Mouse (Mus musculus) testis, postnatal 10 days (tissue): Measurements from ENCODE around the gene Hip1r.

ENCODE experiments used
- DNase-seq: peaks from one replicate; pipeline ENCODE4 v3.0.0; 2021; ENCODE audit warnings: low spot score

The Hip1r gene

GRCm38 (mm10) chr5:124016291-124016821, 42.9 kb downstream of the Hip1r start:
- no peak for DNase-seq

- DNase-seq = no peak
These were observed 44.5 kb downstream of the Hip1r start for GRCm38 (mm10) chr5:124017941-124018340.

DNA sequence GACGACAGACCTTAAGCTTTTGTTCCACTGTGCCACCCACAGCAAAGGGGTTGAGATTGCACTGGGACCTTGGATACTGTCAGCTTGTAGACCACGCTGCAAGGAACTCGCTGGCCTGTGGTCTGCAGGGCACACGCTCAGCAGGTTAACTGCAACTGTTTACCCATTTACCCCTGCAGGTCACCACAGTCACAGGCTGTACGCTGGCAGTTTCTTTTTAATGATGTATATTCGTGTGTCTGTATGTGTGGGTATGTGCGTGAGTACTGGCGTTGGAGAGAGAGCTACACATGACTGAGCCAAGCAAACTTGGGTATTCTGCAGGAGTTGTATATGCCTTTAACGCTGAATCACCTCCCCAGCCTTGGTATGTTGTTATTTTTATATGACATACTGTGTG, 45.2 kb downstream of the Hip1r start:
- no peak for DNase-seq

DNA sequence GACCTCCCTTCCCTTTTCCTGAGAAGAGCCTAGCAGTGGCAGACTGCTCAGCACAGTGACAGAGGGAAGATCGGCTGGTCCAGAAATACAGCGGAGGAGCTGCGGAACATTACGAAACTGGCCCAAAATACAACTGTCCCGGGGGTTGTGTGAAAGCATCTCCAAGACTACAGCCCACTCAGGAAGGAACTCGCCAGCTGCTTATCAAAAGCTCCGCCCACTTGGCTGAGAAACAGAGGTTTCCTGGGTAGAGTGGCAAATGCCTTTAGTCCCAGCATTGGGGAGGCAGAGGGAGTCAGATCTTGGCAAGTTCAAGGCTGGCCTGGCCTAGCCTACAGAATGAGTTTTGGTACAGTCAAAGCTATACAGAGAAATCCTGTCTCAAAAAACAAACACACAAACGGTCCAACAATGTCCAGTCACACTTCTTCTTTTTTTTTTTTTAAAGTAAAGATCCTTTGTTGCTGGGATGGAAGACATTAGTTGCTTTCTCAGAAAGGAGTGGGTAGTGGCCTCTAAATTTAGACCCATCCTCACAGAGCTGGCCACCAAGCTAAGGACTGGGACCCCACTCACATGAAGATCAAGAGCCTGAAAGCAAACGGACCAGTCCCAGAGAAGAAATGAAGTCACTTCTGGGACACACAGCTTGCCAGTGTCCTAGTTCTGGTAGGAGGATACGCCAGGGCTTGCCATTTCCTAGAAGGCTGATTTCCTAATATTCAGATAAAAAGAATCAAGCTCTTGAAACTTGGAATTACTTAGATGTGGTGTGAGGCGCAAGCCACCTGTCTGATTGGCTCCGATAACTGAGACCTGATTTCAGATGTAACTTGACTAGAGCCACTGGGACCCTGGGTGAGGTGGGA, 46.2 kb downstream of the Hip1r start:
- DNase-seq = peak; percentile 78

DNA sequence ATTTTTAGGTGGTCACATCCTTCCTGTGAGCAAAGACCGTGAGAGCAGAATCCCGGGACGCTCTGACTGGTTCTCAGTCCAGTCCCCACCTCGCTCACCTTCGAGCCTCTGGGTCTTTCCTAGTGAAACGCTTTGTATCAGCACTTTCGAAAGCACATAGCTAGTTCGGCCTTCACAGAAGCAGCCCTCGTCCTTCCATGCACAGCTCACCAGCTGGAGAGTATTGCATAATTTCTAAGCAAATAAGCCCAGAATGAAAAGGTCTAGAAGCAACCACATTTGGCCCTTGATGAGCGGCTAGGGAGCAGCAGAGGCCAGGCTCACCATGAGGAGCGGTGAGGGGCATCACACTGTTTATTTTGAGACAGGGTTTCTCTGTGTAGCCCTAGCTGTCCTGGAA, 47.7 kb downstream of the Hip1r start:
- DNase-seq = no peak

GRCm38 (mm10) chr5:124021701-124022100, 48.3 kb downstream of the Hip1r start:
- no peak for DNase-seq

DNA sequence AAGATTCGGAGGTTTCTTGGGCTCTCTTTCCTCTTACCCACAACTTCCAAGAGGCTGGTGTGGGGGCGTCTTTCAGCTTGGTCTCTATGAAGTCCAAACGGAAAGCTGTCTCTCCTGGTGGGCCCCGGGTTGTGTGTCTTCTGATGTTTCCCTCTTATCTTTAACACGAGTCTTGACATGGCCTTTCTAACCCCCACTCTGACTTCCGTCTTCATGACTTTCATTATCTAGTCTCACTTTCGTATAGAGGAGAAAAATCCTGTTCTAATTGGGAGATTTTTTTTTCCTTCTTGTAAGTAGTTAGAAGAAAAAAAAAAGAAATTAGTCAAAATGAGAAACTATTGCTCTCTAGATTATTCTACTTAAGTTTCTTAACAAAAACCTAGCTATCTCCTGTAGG, 48.9 kb downstream of the Hip1r start:
- no peak for DNase-seq

- no peak for DNase-seq
These were observed 51.2 kb downstream of the Hip1r start for GRCm38 (mm10) chr5:124024677-124025076.

DNA sequence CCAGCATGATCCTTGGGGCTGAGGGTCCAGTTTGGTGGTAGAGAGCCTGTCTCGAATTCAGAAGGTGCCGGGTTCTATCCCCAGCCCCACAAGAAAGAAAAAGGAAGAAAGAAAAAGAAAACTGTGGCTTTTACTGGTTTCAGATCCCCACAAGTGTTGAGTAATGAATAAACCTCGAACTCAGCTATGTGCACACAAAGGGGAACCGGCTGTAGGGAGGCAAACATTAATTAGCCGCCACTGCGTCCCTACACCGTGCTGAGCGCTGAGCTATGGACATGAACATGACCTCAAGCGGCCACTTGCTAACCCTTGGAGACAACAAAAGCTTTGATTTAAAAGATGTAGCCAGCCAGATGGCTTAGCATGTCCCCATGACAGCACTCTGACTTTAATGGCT, 51.7 kb downstream of the Hip1r start:
- no peak for DNase-seq

DNA sequence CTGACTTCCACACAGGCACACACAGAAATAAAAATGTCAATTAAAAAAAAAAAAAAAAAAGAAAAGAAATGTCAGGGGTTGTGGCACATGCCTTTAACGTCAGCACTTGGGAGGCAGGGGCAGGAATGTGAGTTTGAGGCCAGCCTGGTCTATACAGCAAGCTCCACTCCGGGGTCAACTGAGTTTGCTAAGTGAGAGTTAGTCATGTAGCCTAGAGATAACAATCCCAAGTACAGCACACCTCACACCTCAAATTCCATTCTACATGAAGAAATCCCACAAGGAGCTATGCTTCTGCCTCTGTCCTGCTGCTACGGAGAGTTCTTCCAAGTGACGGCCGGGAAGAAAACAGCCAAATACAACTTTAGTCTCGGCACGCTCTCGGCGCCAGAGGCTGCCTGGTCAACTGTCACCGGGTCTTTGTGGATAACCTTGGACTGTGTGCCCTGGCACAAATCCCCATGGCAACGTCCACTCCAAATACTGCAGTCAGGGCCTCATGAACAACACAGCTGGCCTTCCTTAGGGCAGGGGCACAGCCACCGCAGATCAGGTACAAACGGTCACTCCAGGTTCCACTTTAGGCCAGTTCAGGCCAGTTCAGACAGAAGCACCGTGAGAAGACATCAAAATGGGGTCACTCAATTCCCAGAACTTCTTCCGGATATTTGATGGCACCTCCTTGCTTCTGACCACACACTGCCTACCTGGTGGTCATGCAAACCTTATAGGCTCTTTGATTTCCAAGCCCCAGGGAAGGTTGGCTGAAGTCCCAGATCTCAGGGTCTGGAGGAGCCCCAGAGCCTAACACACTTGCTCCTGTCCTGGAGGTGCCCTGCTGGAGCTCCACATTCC, 52.4 kb downstream of the Hip1r start:
- DNase-seq = no peak

DNA sequence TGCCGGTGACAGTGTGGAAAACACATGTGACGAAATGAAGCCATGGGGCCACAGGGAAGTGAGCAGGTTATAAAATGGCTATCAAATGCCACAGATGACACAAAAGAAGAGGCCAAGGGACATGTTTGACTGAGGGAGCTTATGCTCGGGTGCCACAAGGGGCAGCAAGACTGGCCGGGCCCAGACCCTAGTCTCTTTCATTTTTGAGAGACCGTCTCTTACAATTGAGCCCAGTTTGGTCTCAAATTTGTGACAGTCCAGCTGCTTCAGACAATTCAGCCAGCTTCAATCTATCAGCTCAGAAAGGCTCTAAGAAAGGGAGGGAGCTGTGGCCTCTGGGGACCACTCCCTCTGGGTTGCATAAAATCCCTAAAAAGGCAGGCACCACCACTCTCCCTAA, 53.1 kb downstream of the Hip1r start:
- DNase-seq = no peak

- DNase-seq = no peak
These were observed 54.5 kb downstream of the Hip1r start for GRCm38 (mm10) chr5:124027702-124028470.

DNA sequence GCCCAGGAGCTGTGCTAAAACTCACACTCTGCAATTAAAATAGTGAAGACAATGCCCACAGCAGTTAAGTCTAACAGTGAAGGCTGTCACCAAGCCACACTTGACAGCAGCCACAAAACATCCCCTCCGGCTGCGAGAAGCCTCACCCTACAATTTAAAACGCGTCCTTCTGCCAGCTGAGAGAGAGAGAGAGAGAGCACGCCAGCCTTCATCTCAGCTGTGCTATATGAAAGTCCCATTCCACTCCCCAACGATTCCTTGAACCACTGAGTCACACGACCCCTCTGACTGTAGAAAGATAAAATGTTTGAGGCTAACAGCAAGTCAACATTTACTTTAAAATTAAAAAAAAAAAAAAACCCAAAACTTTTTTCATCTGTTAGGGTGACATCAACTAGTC, 55.3 kb downstream of the Hip1r start:
- no peak for DNase-seq

DNA sequence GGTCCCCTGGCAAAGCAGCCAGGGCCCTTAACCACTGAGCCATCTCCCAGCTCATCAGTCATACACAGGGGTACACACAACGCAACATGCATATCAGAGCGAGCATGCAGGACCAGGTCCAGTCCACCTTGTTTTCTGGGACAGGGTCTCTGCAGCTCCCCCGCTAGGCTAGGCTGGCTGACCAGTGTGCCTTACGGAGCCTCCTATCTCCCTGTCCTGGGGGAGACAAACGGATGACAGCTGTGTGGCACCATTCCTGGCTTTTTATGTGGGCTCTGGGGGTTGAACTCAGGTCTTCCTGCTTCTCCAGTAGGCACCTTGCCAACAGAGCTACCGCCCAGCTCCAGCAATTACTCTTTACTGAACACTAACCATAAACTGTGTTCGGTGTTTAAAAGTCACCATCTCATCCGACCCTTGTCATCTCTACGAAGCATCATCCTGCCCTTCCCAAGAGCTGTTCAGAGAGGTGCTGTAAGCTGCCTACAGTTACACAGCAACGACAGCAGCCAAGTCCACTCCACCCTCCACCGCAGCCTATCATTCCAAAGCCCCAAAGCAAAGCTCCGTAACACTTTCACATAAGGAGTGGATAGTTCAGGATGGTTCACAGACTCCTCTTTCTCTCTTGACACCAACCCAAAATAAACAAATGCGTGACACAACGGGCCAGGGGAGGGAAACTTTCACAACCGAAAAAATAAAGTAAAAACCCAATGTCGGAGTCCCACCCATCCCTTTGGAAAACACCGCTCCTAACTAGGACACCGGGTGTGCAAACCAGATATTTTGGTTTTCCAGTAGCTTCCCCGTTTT, 56.0 kb downstream of the Hip1r start:
- no peak for DNase-seq

- no peak for DNase-seq
These were observed 57.1 kb downstream of the Hip1r start for GRCm38 (mm10) chr5:124030386-124031067.

DNA sequence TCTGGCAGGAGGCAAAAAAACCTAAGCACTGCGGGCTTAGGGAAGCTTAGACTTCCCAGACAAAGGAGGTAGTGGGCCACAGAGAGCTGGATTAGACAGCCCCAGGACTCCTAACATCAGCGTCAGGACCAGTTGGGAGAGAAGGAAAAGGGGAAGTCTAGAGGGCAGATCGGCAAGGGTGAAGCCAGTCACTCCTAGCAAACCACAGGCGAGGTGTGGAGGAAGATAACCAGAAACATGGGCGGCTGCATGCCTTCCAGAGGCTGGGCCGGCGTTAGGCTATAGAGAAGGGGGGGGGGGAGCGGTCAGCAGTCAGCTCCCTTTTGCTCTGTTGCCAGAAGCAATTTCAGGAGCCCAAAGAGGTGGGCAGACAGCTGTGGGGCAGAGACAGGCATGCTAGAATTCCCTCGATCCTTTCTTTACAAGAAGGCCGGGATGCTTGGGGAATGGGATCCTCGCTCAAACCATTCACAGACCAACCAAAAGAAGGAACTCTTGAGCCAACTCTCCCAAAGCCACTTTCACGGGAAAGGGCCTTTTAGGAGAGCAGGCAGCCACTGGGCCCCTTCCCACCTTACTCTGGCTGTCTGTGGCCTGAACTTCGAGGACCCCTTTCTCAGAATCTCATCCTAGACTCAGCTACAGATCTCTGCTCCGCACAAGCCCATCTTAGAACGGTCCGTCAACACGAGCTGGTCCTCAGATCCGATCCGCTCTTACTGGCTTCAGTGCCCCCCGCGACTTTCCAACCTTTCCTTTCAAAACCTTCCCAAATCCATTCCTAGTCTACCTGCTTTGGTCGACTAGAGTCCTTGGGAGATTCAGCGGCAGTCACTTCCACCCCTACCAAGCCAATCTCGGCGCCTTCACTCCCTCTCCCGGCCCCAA, 57.9 kb downstream of the Hip1r start:
- no peak for DNase-seq

DNA sequence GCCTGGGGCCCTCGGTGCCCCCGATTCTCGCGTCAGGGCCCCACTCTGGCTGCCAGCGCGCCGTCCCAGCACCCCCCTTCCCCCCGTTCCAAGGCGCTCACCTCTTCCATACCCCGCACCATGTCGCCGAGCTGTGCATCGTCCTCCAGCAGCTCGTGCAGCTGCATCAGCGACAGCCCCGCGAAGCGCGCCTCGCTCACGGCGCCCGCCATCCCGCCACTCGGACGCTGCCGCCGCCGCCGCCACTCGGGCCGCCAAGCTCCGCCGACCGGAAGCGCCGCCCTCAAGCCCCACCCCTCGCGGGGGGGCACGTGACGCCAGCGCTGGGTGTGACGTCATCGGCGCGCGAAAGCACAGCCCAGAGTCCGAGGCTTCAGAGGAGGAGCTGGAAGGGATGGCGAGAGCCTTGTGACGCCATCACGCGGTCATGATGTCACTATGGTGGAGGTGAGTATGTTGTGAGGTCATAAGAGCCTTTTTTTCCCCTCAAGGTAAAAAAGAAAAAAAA, 58.6 kb downstream of the Hip1r start, which contains the start of gene Vps37b:
TSS of gene Vps37b (minus strand) at position 270 of the 508 bp plus-strand sequence.
- DNase-seq = peak; percentile 96

GRCm38 (mm10) chr5:124034471-124034870, 61.0 kb downstream of the Hip1r start:
- no peak for DNase-seq

- no peak for DNase-seq
These were observed 62.0 kb downstream of the Hip1r start for GRCm38 (mm10) chr5:124035406-124035805.
